Mouse (Mus musculus): Measurements from ENCODE around the gene Cib4.

Gene Cib4

GRCm38 (mm10) chr5:30518108-30518507, 27.5 kb downstream of the Cib4 start:
- no peak for DNase-seq (ENCODE audit: inconsistent ontology term)

- DNase-seq (ENCODE audit: inconsistent ontology term), result peak; percentile 34
Observed at GRCm38 (mm10) chr5:30516376-30516775, 29.3 kb downstream of the Cib4 start.

- DNase-seq (ENCODE audit: inconsistent ontology term), result no peak
Observed at GRCm38 (mm10) chr5:30513111-30513510, 32.5 kb downstream of the Cib4 start.

- DNase-seq (ENCODE audit: inconsistent ontology term), result no peak
Observed at GRCm38 (mm10) chr5:30497299-30497698, 48.3 kb downstream of the Cib4 start.

GRCm38 (mm10) chr5:30496821-30497220, 48.8 kb downstream of the Cib4 start:
- DNase-seq (ENCODE audit: inconsistent ontology term), result no peak

GRCm38 (mm10) chr5:30495288-30495687, 50.3 kb downstream of the Cib4 start:
- DNase-seq (ENCODE audit: inconsistent ontology term), result peak; percentile 38

GRCm38 (mm10) chr5:30494606-30495005, 51.0 kb downstream of the Cib4 start:
- DNase-seq (ENCODE audit: inconsistent ontology term), result no peak

- no peak for DNase-seq (ENCODE audit: inconsistent ontology term)
Observed at GRCm38 (mm10) chr5:30493723-30494122, 51.9 kb downstream of the Cib4 start.

GRCm38 (mm10) chr5:30490845-30491244, 54.8 kb downstream of the Cib4 start:
- DNase-seq (ENCODE audit: inconsistent ontology term), result no peak

- DNase-seq (ENCODE audit: inconsistent ontology term), result no peak
Observed at GRCm38 (mm10) chr5:30490215-30490614, 55.4 kb downstream of the Cib4 start.

- no peak for DNase-seq (ENCODE audit: inconsistent ontology term)
Observed at GRCm38 (mm10) chr5:30485136-30485535, 60.5 kb downstream of the Cib4 start.

- DNase-seq (ENCODE audit: inconsistent ontology term), result no peak
Observed at GRCm38 (mm10) chr5:30484591-30484990, 61.0 kb downstream of the Cib4 start.

GRCm38 (mm10) chr5:30483533-30483932, 62.1 kb downstream of the Cib4 start:
- peak; percentile 40 for DNase-seq (ENCODE audit: inconsistent ontology term)

GRCm38 (mm10) chr5:30482319-30482718, 63.3 kb downstream of the Cib4 start:
- peak; percentile 54 for DNase-seq (ENCODE audit: inconsistent ontology term)

GRCm38 (mm10) chr5:30476534-30476933, 69.1 kb downstream of the Cib4 start:
- no peak for DNase-seq (ENCODE audit: inconsistent ontology term)

GRCm38 (mm10) chr5:30472148-30472547, 73.5 kb downstream of the Cib4 start:
- DNase-seq (ENCODE audit: inconsistent ontology term), result no peak

GRCm38 (mm10) chr5:30470454-30470853, 75.2 kb downstream of the Cib4 start:
- DNase-seq (ENCODE audit: inconsistent ontology term), result no peak

- DNase-seq (ENCODE audit: inconsistent ontology term), result no peak
Observed at GRCm38 (mm10) chr5:30466315-30466714, 79.3 kb downstream of the Cib4 start.

GRCm38 (mm10) chr5:30465861-30466260, 79.8 kb downstream of the Cib4 start, which contains the start of gene 1700001C02Rik:
1700001C02Rik (plus strand) TSS chr5:30466047.
- peak; percentile 39 for DNase-seq (ENCODE audit: inconsistent ontology term)

- DNase-seq (ENCODE audit: inconsistent ontology term), result peak; percentile 71
Observed at GRCm38 (mm10) chr5:30461821-30462220, 83.8 kb downstream of the Cib4 start, which contains the start of gene Otof. Otof (minus strand) TSS chr5:30461932.

- DNase-seq (ENCODE audit: inconsistent ontology term), result no peak
Observed at GRCm38 (mm10) chr5:30460155-30460554, 85.5 kb downstream of the Cib4 start.

- DNase-seq (ENCODE audit: inconsistent ontology term), result no peak
Observed at GRCm38 (mm10) chr5:30456056-30456455, 89.6 kb downstream of the Cib4 start.

- DNase-seq (ENCODE audit: inconsistent ontology term), result no peak
Observed at GRCm38 (mm10) chr5:30444327-30444895, 101.2 kb downstream of the Cib4 start.

- no peak for DNase-seq (ENCODE audit: inconsistent ontology term)
Observed at GRCm38 (mm10) chr5:30442196-30442595, 103.4 kb downstream of the Cib4 start.

Measured in Muller cell, postnatal 12 days (primary cell).